Mouse (Mus musculus): ENCODE results near the gene Cbs. TPM values are rescaled to one million over a fixed set of nuclear protein-coding genes. Genes with fewer than 3 reads are reported as not detected.

The Cbs gene
- polyA plus RNA-seq (2015; fragmentation: Nextera tagmentation; extraction: Ambion mirVana) = 9.8 and 10.6 TPM in 2 replicates

GRCm38 (mm10) chr17:31636942-31637811, at the start of gene Cbs:
Cbs (minus strand) TSS chr17:31637238.
- WGBS = 2% methylated on average over 61 of the region's 61 CpGs
- peaks cover 30% of the 10 kb centered on the region for H3K4me1 ChIP-seq

GRCm38 (mm10) chr17:31686225-31686564, 49.2 kb upstream of the Cbs start:
- H3K27ac ChIP-seq (replicated peaks) = peak overlapping the region; percentile 62
- peak; percentile 38; the same call in 1 of the 2 replicates for ATAC-seq (replicated peaks)
- WGBS = 24% methylated on average over 3 of the region's 3 CpGs
- no peaks in the 10 kb centered on the region; the same call in 1 of the 2 replicates for H3K27me3 ChIP-seq
- H3K9ac ChIP-seq (replicated peaks) = peak overlapping the region; percentile 4; the same call in 1 of the 2 replicates
- peaks cover 11% of the 10 kb centered on the region for H3K4me1 ChIP-seq
- H3K9me3 ChIP-seq = no peaks in the 10 kb centered on the region
- H3K4me3 ChIP-seq = no peak overlapping the region
- H3K36me3 ChIP-seq = no peaks in the 10 kb centered on the region
- H3K4me2 ChIP-seq (replicated peaks) = no peak overlapping the region

More at GRCm38 (mm10) chr17:31636942-31637811, at the start of gene Cbs:
- ATAC-seq (replicated peaks) = peak; percentile 82
- Histone ChIP-seq H3K27ac (replicated peaks) (peak within 1 kb of the TSS; percentile 76), H3K4me2 (replicated peaks) (peak within 1 kb of the TSS; percentile 98), H3K9me3 (no peaks in the 10 kb centered on the region), H3K9ac (replicated peaks) (peak within 1 kb of the TSS; percentile 44), H3K4me3 (peak within 1 kb of the TSS; percentile 52), H3K36me3 (no peaks in the 10 kb centered on the region), H3K27me3 (no peaks in the 10 kb centered on the region)

GRCm38 (mm10) chr17:31685514-31686224, 48.6 kb upstream of the Cbs start:
- peaks cover 11% of the 10 kb centered on the region for H3K4me1 ChIP-seq
- no peaks in the 10 kb centered on the region for H3K9me3 ChIP-seq
- no peaks in the 10 kb centered on the region; the same call in 1 of the 2 replicates for H3K27me3 ChIP-seq
- WGBS = 12% methylated on average over 17 of the region's 17 CpGs
- ATAC-seq (replicated peaks) = peak; percentile 85
- H3K4me2 ChIP-seq (replicated peaks) = no peak overlapping the region; the same call in 1 of the 2 replicates
- H3K27ac ChIP-seq (replicated peaks) = peak overlapping the region; percentile 62
- peak overlapping the region; percentile 4; the same call in 1 of the 2 replicates for H3K9ac ChIP-seq (replicated peaks)
- no peak overlapping the region for H3K4me3 ChIP-seq
- H3K36me3 ChIP-seq = no peaks in the 10 kb centered on the region

GRCm38 (mm10) chr17:31680450-31680849, 43.4 kb upstream of the Cbs start:
- Histone ChIP-seq H3K4me3 (no peak overlapping the region), H3K4me2 (replicated peaks) (no peak overlapping the region), H3K9ac (replicated peaks) (no peak overlapping the region), H3K4me1 (no peaks in the 10 kb centered on the region), H3K27me3 (peaks cover 3% of the 10 kb centered on the region; the same call in 1 of the 2 replicates), H3K36me3 (no peaks in the 10 kb centered on the region), H3K9me3 (no peaks in the 10 kb centered on the region), H3K27ac (replicated peaks) (no peak overlapping the region)
- 79% methylated on average over 2 of the region's 2 CpGs for WGBS
- no peak for ATAC-seq (replicated peaks)

- Histone ChIP-seq H3K9me3 (no peaks in the 10 kb centered on the region), H3K4me3 (no peak within 1 kb of the TSS), H3K27ac (replicated peaks) (no peak within 1 kb of the TSS), H3K4me1 (no peaks in the 10 kb centered on the region), H3K27me3 (0 out of 2 replicates have a peak, but pooled peaks cover 3% of the 10 kb centered on the region), H3K36me3 (no peaks in the 10 kb centered on the region), H3K4me2 (replicated peaks) (no peak within 1 kb of the TSS), H3K9ac (replicated peaks) (no peak within 1 kb of the TSS)
- WGBS = 84% methylated on average over 8 of the region's 8 CpGs
- no peak for ATAC-seq (replicated peaks)
Measured at GRCm38 (mm10) chr17:31677507-31677906, 40.5 kb upstream of the Cbs start, which contains the start of gene Cryaa. Cryaa (plus strand) TSS chr17:31677807.

- H3K27me3 ChIP-seq = 0 out of 2 replicates have a peak, but pooled peaks cover 3% of the 10 kb centered on the region
- no peaks in the 10 kb centered on the region for H3K4me1 ChIP-seq
- H3K4me2 ChIP-seq (replicated peaks) = no peak overlapping the region
- no peaks in the 10 kb centered on the region for H3K36me3 ChIP-seq
- WGBS = 84% methylated on average over 1 of the region's 1 CpGs
- H3K9ac ChIP-seq (replicated peaks) = no peak overlapping the region
- H3K27ac ChIP-seq (replicated peaks) = no peak overlapping the region
- no peak for ATAC-seq (replicated peaks)
- H3K4me3 ChIP-seq = no peak overlapping the region
- no peaks in the 10 kb centered on the region for H3K9me3 ChIP-seq
Measured at GRCm38 (mm10) chr17:31674426-31674825, 37.4 kb upstream of the Cbs start.

- H3K27ac ChIP-seq (replicated peaks) = no peak overlapping the region
- H3K27me3 ChIP-seq = 0 out of 2 replicates have a peak, but pooled peaks cover 3% of the 10 kb centered on the region
- H3K36me3 ChIP-seq = no peaks in the 10 kb centered on the region
- no peaks in the 10 kb centered on the region for H3K4me1 ChIP-seq
- H3K4me3 ChIP-seq = no peak overlapping the region
- no peak for ATAC-seq (replicated peaks)
- no peaks in the 10 kb centered on the region for H3K9me3 ChIP-seq
- no peak overlapping the region for H3K9ac ChIP-seq (replicated peaks)
- no peak overlapping the region for H3K4me2 ChIP-seq (replicated peaks)
- WGBS = 91% methylated on average over 12 of the region's 12 CpGs
Measured at GRCm38 (mm10) chr17:31672279-31672678, 35.2 kb upstream of the Cbs start.

GRCm38 (mm10) chr17:31671698-31672097, 34.7 kb upstream of the Cbs start:
- Histone ChIP-seq H3K9ac (replicated peaks) (no peak overlapping the region), H3K27me3 (no peaks in the 10 kb centered on the region), H3K4me1 (no peaks in the 10 kb centered on the region), H3K36me3 (no peaks in the 10 kb centered on the region), H3K9me3 (no peaks in the 10 kb centered on the region), H3K4me2 (replicated peaks) (no peak overlapping the region), H3K27ac (replicated peaks) (no peak overlapping the region), H3K4me3 (no peak overlapping the region)
- 68% methylated on average over 8 of the region's 8 CpGs for WGBS
- ATAC-seq (replicated peaks) = no peak

- WGBS = 13% methylated on average over 11 of the region's 11 CpGs
- H3K27me3 ChIP-seq = no peaks in the 10 kb centered on the region
- ATAC-seq (replicated peaks) = no peak
Measured at GRCm38 (mm10) chr17:31670163-31670562, 33.1 kb upstream of the Cbs start.

GRCm38 (mm10) chr17:31668306-31668705, 31.3 kb upstream of the Cbs start:
- no peaks in the 10 kb centered on the region for H3K27me3 ChIP-seq
- no peaks in the 10 kb centered on the region for H3K4me1 ChIP-seq
- no peak overlapping the region for H3K4me3 ChIP-seq
- no peak overlapping the region for H3K4me2 ChIP-seq (replicated peaks)
- H3K9me3 ChIP-seq = no peaks in the 10 kb centered on the region
- H3K27ac ChIP-seq (replicated peaks) = no peak overlapping the region
- no peak for ATAC-seq (replicated peaks)
- no peak overlapping the region for H3K9ac ChIP-seq (replicated peaks)
- no peaks in the 10 kb centered on the region for H3K36me3 ChIP-seq
- 88% methylated on average over 8 of the region's 9 CpGs for WGBS

More at GRCm38 (mm10) chr17:31670163-31670562, 33.1 kb upstream of the Cbs start:
- Histone ChIP-seq H3K4me1 (no peaks in the 10 kb centered on the region), H3K36me3 (no peaks in the 10 kb centered on the region), H3K9me3 (no peaks in the 10 kb centered on the region), H3K9ac (replicated peaks) (no peak overlapping the region), H3K4me2 (replicated peaks) (no peak overlapping the region), H3K4me3 (no peak overlapping the region), H3K27ac (replicated peaks) (no peak overlapping the region)

- Histone ChIP-seq H3K4me2 (replicated peaks) (no peak overlapping the region), H3K27me3 (no peaks in the 10 kb centered on the region), H3K4me3 (no peak overlapping the region), H3K36me3 (no peaks in the 10 kb centered on the region), H3K27ac (replicated peaks) (no peak overlapping the region), H3K9me3 (no peaks in the 10 kb centered on the region), H3K4me1 (peaks cover 8% of the 10 kb centered on the region; the same call in 1 of the 2 replicates), H3K9ac (replicated peaks) (no peak overlapping the region)
- ATAC-seq (replicated peaks) = 0 out of 2 replicates have a peak, but pooled peaks have one; percentile 70
- WGBS = 11% methylated on average over 4 of the region's 4 CpGs
Measured at GRCm38 (mm10) chr17:31664760-31665159, 27.7 kb upstream of the Cbs start.

- Histone ChIP-seq H3K4me3 (no peak overlapping the region), H3K27me3 (no peaks in the 10 kb centered on the region), H3K9me3 (no peaks in the 10 kb centered on the region), H3K4me1 (peaks cover 17% of the 10 kb centered on the region), H3K27ac (replicated peaks) (no peak overlapping the region), H3K9ac (replicated peaks) (no peak overlapping the region), H3K4me2 (replicated peaks) (no peak overlapping the region), H3K36me3 (no peaks in the 10 kb centered on the region)
- no peak for ATAC-seq (replicated peaks)
Measured at GRCm38 (mm10) chr17:31662855-31663254, 25.8 kb upstream of the Cbs start.

Data from forebrain, embryonic 15.5 days (tissue).